Mouse (Mus musculus) Patski (cell line): ENCODE measurements around the gene Rilpl1. TPM values are rescaled to one million over a fixed set of nuclear protein-coding genes. Genes with fewer than 3 reads are reported as not detected.

Experiments used
- ATAC-seq: fragments of 100-300 bp; one replicate; pipeline ENCODE4 v1.8.0; 2021
- CTCF ChIA-PET: fragments of 350-600 bp; sonication (Branson Sonifier 250); formaldehyde crosslinking; loops from one replicate; lab custom pipeline; 2022; ENCODE audit warnings: inconsistent platforms; lab: Charles Lee
- POLR2A ChIA-PET: fragments of 350-600 bp; sonication (Branson Sonifier 250); formaldehyde crosslinking; loops from one replicate; lab custom pipeline; 2022; ENCODE audit warnings: antibody characterized with exemption, inconsistent platforms; lab: Charles Lee
- DNase-seq: peaks from one replicate; pipeline ENCODE4 v3.0.0-alpha.2; 2011; ENCODE audit warnings: low read depth, low spot score
- H3K27me3 ChIP-seq: fragments of 371-371 bp; one replicate; pipeline ENCODE4 v1.5.1; 2021
- CTCF ChIP-seq: fragments of 100-300 bp; IDR thresholded peaks from one replicate; pipeline ENCODE4 v1.5.1; 2021
- in situ Hi-C: fragments of 300-500 bp; cut with MboI; formaldehyde crosslinking; loops from 3 replicates; pipeline ENCODE4 v1.11.1; 2018; ENCODE audit warnings: low pct_unique_long_range_greater_than_20kb, mixed read lengths
- polyA plus RNA-seq: library from polyadenylated mRNA; unstranded; gene quantifications from one replicate; pipeline ENCODE4 v1.2.3, GENCODE M21; 2021

The Rilpl1 gene
- polyA plus RNA-seq, 1 experiment from 2014 or later: 98.2 TPM

DNA sequence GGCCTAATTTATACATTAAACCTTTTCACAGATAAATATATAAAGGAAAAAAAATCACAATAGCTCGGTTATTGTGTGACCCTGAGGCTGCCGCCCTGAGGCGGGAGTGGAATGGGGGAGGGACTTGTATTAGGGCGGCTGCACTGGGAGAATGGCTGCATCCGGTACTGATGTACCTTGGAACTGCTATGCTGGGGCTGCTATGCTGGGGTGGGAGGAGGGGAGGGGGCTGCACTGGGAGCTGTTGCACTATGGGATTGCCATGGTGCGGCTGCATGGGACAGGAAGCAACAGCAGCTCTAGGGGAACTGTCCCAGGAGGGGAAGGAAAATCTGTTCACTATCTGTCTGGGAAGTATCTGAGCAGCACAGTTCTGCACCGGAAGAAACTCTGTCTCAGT lies 1.3 kb upstream of the Rilpl1 start:
- no peak for TF ChIP-seq CTCF
- in situ Hi-C loops: loop anchor here (5.0 kb wide), 1 partner anchor 95 kb away; the partner anchor contains the start of gene Kmt5a
- no peak for DNase-seq
- ChIA-PET CTCF (interaction anchor here (0.9 to 1.5 kb wide), 4 partner anchors 10 to 91 kb away, joined by 3 to 4 read pairs (median 4); no protein-coding TSS in a partner anchor), POLR2A (interaction anchor here (1.2 to 1.4 kb wide), 3 partner anchors 11 to 108 kb away, joined by 3 read pairs; no protein-coding TSS in a partner anchor)
- ATAC-seq: no peak
- H3K27me3 ChIP-seq: no peaks in the 10 kb centered on the region

- ChIA-PET CTCF (interaction anchor here (0.8 to 1.5 kb wide), 6 partner anchors 9 to 99 kb away, joined by 3 to 4 read pairs (median 4); no protein-coding TSS in a partner anchor), POLR2A (interaction anchor here (0.6 to 1.6 kb wide), 9 partner anchors 8 to 554 kb away, joined by 3 to 5 read pairs (median 3); no protein-coding TSS in a partner anchor)
- ATAC-seq: peak; percentile 11
- in situ Hi-C loops: loop anchor here (5.0 kb wide), 1 partner anchor 94 kb away; the partner anchor contains the start of gene Kmt5a
- H3K27me3 ChIP-seq: no peaks in the 10 kb centered on the region
- TF ChIP-seq CTCF: no peak
- DNase-seq: no peak
Observed at GRCm38 (mm10) chr5:124531583-124531930, 366 bp upstream of the Rilpl1 start.

DNA sequence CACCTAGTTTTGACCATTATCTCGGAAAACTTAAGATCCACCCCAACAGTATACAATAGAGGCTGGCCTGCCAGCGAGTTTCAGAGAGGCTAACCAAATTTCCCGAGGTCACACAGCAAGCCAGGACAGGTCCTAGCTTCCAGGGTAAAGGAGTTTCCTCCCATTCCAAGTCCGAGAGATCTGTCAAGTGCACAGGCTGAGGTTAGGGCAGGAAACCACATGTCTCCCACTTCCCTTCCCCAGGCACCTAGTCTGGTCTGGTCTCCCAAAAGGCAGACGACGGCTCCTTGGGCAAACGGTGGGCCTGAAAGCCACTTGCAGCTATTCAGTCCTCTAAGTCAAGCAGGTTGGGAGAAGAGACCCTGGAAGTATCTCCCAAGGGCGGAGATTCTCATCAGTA lies 1.5 kb downstream of the Rilpl1 start:
- ChIA-PET CTCF (interaction anchor here (1.8 kb wide), 1 partner anchor 90 kb away, joined by 6 read pairs; the partner anchor contains the start of gene Kmt5a), POLR2A (no interaction called here)
- no peak for ATAC-seq
- no peaks in the 10 kb centered on the region for H3K27me3 ChIP-seq
- no peak for TF ChIP-seq CTCF
- no peak for DNase-seq
- in situ Hi-C loops: loop anchor here (5.0 kb wide), 1 partner anchor 92 kb away; the partner anchor contains the start of gene Kmt5a

GRCm38 (mm10) chr5:124529191-124529651 lies 2.0 kb downstream of the Rilpl1 start:
- DNase-seq (no peak), ATAC-seq (peak; percentile 6)
- TF ChIP-seq CTCF: no peak
- ChIA-PET CTCF (interaction anchor here (1.8 kb wide), 1 partner anchor 89 kb away, joined by 6 read pairs; the partner anchor contains the start of gene Kmt5a), POLR2A (no interaction called here)
- in situ Hi-C loops: no loop called here
- no peaks in the 10 kb centered on the region for H3K27me3 ChIP-seq

DNA sequence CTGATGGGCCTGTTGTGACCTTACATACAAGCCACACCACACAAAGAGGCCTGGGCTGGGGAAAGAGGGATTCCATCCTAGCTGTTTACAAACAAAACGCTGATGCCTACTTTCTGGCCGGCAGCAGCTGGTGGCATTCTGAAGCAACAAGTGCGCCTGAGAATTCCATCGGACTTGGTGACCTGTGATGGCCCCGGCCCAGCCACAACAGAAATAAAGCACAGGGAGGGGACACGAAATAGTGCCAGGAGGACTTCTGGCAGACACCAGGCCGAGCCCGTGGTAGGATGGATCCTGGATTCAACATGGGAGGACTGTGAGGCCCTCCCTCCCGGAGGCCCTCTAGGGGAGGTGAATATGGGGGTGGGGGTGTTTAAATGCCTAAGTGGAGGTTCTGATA lies 2.4 kb downstream of the Rilpl1 start:
- ChIA-PET POLR2A (no interaction called here), CTCF (interaction anchor here (0.8 to 1.8 kb wide), 2 partner anchors 10 to 89 kb away, joined by 4 to 6 read pairs; partner anchors contain the start of gene Kmt5a)
- no peaks in the 10 kb centered on the region for H3K27me3 ChIP-seq
- no peak for TF ChIP-seq CTCF
- in situ Hi-C loops: no loop called here
- no peak for ATAC-seq
- DNase-seq: no peak

DNA sequence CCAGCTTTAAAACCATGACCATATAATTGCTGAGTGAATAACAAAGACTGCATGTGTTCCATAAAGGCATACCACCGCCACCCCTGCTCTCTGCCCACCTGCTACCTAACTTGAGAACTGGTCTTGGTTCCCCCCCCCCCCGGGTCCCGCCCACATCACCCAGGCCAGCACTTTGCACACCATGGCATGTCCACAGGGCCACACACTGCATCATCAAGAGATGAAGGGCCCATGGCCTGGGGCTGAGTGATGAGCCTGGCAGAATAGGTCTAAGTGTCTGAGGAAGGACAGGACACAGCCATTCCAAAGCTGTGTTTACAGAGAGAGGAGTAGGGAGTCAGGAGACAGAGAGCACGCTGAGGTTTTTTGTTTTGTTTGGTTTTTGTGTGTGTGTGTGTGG lies 2.8 kb downstream of the Rilpl1 start:
- POLR2A ChIA-PET: no interaction called here
- in situ Hi-C loops: no loop called here
- H3K27me3 ChIP-seq: no peaks in the 10 kb centered on the region
- no peak for TF ChIP-seq CTCF
- DNase-seq (no peak), ATAC-seq (no peak)
- CTCF ChIA-PET: interaction anchor here (0.8 to 1.8 kb wide), 2 partner anchors 10 to 88 kb away, joined by 4 to 6 read pairs; partner anchors contain the start of gene Kmt5a

GRCm38 (mm10) chr5:124524943-124525342 lies 6.2 kb downstream of the Rilpl1 start:
- ChIA-PET POLR2A (interaction anchor here (1.3 kb wide), 1 partner anchor 12 kb away, joined by 7 read pairs; no protein-coding TSS in a partner anchor), CTCF (interaction anchor here (2.1 to 4.0 kb wide), 2 partner anchors 14 kb away, joined by 5 to 13 read pairs; no protein-coding TSS in a partner anchor)
- DNase-seq: no peak
- TF ChIP-seq CTCF: no peak
- ATAC-seq: no peak
- in situ Hi-C loops: loop anchor here (25.0 kb wide), 1 partner anchor 1388 kb away; the partner anchor contains the start of genes Rhof and Setd1b
- H3K27me3 ChIP-seq: no peaks in the 10 kb centered on the region

DNA sequence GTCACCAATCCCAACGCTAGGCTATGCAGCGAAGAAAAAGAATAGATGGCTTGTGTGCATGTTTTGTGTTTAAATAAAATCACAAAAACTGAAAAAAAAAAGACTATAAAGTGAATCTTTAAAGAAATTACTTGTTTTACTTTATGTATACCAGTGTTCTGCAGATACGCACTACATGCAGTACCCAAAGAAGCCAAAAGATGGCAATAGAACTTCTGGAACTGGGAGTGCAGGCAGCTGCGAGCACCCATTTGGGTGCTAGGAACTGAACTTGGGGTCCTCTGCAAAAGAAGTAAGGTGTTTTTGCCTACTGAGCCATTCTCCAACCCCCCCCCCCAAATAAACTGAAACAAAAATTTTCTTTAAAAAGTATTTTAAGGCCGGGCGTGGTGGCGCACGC lies 8.2 kb downstream of the Rilpl1 start:
- ChIA-PET CTCF (interaction anchor here (1.3 to 4.0 kb wide), 4 partner anchors 9 to 16 kb away, joined by 4 to 13 read pairs (median 5); partner anchors contain the start of gene Rilpl1), POLR2A (no interaction called here)
- in situ Hi-C loops: loop anchor here (25.0 kb wide), 1 partner anchor 1386 kb away; the partner anchor contains the start of genes Rhof and Setd1b
- no peaks in the 10 kb centered on the region for H3K27me3 ChIP-seq
- no peak for ATAC-seq
- no peak for TF ChIP-seq CTCF
- DNase-seq: no peak

DNA sequence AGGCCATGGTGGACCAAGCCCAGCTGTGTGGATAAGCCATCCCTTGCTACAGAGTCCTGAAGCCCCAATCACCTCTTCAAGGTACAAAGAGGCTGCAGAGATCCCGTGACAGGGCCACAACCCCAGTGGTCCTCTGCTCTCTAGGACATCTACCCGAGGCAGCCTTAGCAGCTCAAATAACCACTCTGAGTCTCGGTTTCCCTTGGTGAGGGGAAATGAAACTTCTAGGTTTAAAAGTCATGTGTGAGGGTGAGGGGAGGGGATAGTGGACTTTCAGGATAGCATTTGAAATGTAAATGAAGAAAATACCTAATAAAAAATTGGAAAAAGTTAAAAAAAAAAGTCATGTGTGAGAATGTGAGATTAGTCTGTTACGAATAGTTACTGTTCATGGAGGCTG lies 9.6 kb downstream of the Rilpl1 start:
- TF ChIP-seq CTCF: no peak
- ChIA-PET CTCF (no interaction called here), POLR2A (no interaction called here)
- in situ Hi-C loops: loop anchor here (25.0 kb wide), 1 partner anchor 1384 kb away; the partner anchor contains the start of genes Rhof and Setd1b
- H3K27me3 ChIP-seq: no peaks in the 10 kb centered on the region
- DNase-seq: no peak
- no peak for ATAC-seq

GRCm38 (mm10) chr5:124518648-124519047 lies 12.5 kb downstream of the Rilpl1 start:
- POLR2A ChIA-PET: no interaction called here
- no peak for DNase-seq
- CTCF ChIA-PET: interaction anchor here (1.6 to 1.8 kb wide), 2 partner anchors 8 to 27 kb away, joined by 4 to 6 read pairs; no protein-coding TSS in a partner anchor
- in situ Hi-C loops: loop anchor here (25.0 kb wide), 1 partner anchor 1381 kb away; the partner anchor contains the start of genes Rhof and Setd1b
- no peak for ATAC-seq
- no peaks in the 10 kb centered on the region for H3K27me3 ChIP-seq
- no peak for TF ChIP-seq CTCF
